Mouse (Mus musculus) spleen, adult 2 months (tissue): Measurements from ENCODE around the gene Sfxn2.

Experiments
- CTCF ChIP-seq: fragments of 200-500 bp; IDR thresholded peaks from 2 replicates; pipeline ENCODE4 v1.5.1; 2011; ENCODE audit warnings: mild to moderate bottlenecking, inconsistent platforms; ENCODE audit not compliant: insufficient read depth, insufficient read length, insufficient replicate concordance; ENCODE audit errors: extremely low read depth
- POLR2A ChIP-seq: fragments of 200-500 bp; IDR thresholded peaks from 2 replicates; pipeline ENCODE4 v1.6.1; 2011; ENCODE audit warnings: low read depth, low read length, inconsistent platforms

GRCm38 (mm10) chr19:46534542-46535098 is 38.5 kb upstream of the Sfxn2 start:
- TF ChIP-seq CTCF (no peak), POLR2A (no peak)
